Mouse (Mus musculus): ENCODE measurements around the gene Gm9887.

DNA sequence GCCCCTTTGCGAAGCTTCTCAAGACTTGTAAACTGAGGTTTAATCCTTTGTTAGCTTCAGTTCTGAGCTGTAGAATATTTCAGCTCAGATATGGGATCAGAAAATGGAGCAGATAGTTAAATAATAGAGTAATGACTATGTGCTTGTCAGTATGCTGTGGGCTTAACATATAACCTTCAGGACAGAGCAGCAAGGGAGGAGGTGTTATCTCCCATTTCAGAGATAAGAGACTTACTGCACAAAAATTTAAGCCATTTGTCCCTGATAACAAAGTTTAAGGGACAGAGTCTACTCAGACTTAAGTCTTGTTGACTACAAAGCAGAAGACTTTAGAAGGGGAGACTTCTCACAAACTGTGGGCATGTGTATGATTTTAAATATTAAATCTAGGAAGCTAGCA is 10.6 kb upstream of the Gm9887 start:
- no peak for TF ChIP-seq CTCF (conservative IDR thresholded peaks at IDR 0.05; ENCODE audit: insufficient read depth, insufficient read length, low read depth, low read length)
- no peak for TF ChIP-seq POLR2A (IDR thresholded peaks at IDR 0.05; ENCODE audit: low read depth, low read length)
